Mouse (Mus musculus): Measurements from ENCODE around the gene Tm2d1. TPM values are rescaled to one million over a fixed set of nuclear protein-coding genes. Genes with fewer than 3 reads are reported as not detected.
"Not testable (repeated sequence)": the region's sequence is repeated elsewhere in the genome, so short reads cannot be mapped to it uniquely, and the experiment has no call there.

The Tm2d1 gene
- total RNA-seq (2022) = 10 to 100 TPM; 45.5 to 50.5 (median 46.6) TPM

GRCm38 (mm10) chr4:98382716-98383424, at the start of gene Tm2d1:
Gene Tm2d1, minus strand, starts transcription at chr4:98383306.
- peak; percentile 81 for DNase-seq (ENCODE audit: low spot score)

- DNase-seq (ENCODE audit: low spot score) = peak; percentile 8
These were observed 45.3 kb upstream of the Tm2d1 start for GRCm38 (mm10) chr4:98428371-98428770.

- DNase-seq (ENCODE audit: low spot score) = not testable (repeated sequence)
These were observed 32.0 kb upstream of the Tm2d1 start for GRCm38 (mm10) chr4:98415150-98415549.

GRCm38 (mm10) chr4:98408455-98408854, 25.3 kb upstream of the Tm2d1 start:
- no peak for DNase-seq (ENCODE audit: low spot score)

GRCm38 (mm10) chr4:98404412-98404811, 21.3 kb upstream of the Tm2d1 start:
- DNase-seq (ENCODE audit: low spot score) = no peak

- no peak for DNase-seq (ENCODE audit: low spot score)
These were observed 20.4 kb upstream of the Tm2d1 start for GRCm38 (mm10) chr4:98403492-98403891.

GRCm38 (mm10) chr4:98401584-98401962, 18.5 kb upstream of the Tm2d1 start:
- no peak for DNase-seq (ENCODE audit: low spot score)

GRCm38 (mm10) chr4:98400926-98401583, 17.9 kb upstream of the Tm2d1 start:
- DNase-seq (ENCODE audit: low spot score) = no peak

- DNase-seq (ENCODE audit: low spot score) = no peak
These were observed 12.8 kb upstream of the Tm2d1 start, which contains the start of gene Patj for GRCm38 (mm10) chr4:98395690-98396437. Gene Patj, plus strand, starts transcription at chr4:98395785.

- no peak for DNase-seq (ENCODE audit: low spot score)
These were observed 12.2 kb upstream of the Tm2d1 start for GRCm38 (mm10) chr4:98395346-98395689.

GRCm38 (mm10) chr4:98385036-98385435, 1.9 kb upstream of the Tm2d1 start:
- DNase-seq (ENCODE audit: low spot score) = no peak

- DNase-seq (ENCODE audit: low spot score) = no peak
These were observed 6.2 kb downstream of the Tm2d1 start for GRCm38 (mm10) chr4:98376943-98377342.

GRCm38 (mm10) chr4:98375401-98375800, 7.7 kb downstream of the Tm2d1 start:
- no peak for DNase-seq (ENCODE audit: low spot score)

- DNase-seq (ENCODE audit: low spot score) = no peak
These were observed 24.9 kb downstream of the Tm2d1 start for GRCm38 (mm10) chr4:98358034-98358809.

GRCm38 (mm10) chr4:98348580-98348979, 34.5 kb downstream of the Tm2d1 start:
- DNase-seq (ENCODE audit: low spot score) = no peak

- DNase-seq (ENCODE audit: low spot score) = no peak
These were observed 37.3 kb downstream of the Tm2d1 start for GRCm38 (mm10) chr4:98345783-98346182.

- DNase-seq (ENCODE audit: low spot score) = no peak
These were observed 43.0 kb downstream of the Tm2d1 start for GRCm38 (mm10) chr4:98339992-98340564.

GRCm38 (mm10) chr4:98338636-98339630, 44.2 kb downstream of the Tm2d1 start:
- DNase-seq (ENCODE audit: low spot score) = no peak

- DNase-seq (ENCODE audit: low spot score) = no peak
These were observed 45.9 kb downstream of the Tm2d1 start for GRCm38 (mm10) chr4:98337197-98337596.

GRCm38 (mm10) chr4:98335726-98336125, 47.4 kb downstream of the Tm2d1 start:
- DNase-seq (ENCODE audit: low spot score) = no peak

All from heart, adult 8-10 months (tissue).